Mouse (Mus musculus) hindbrain, embryonic 15.5 days (tissue): Measurements from ENCODE around the gene Tmem174. TPM values are rescaled to one million over a fixed set of nuclear protein-coding genes. Genes with fewer than 3 reads are reported as not detected.

ENCODE experiments used
- ATAC-seq: fragments of 200-750 bp; cut with Nextera tagmentation; 2 replicates; pipeline ENCODE4 v1.8.0; 2017; ENCODE audit warnings: low read depth, moderate number of reproducible peaks, moderate TSS enrichment; ENCODE audit not compliant: low FRiP score
- H3K27ac ChIP-seq: fragments of 300-500 bp; sonication (generic); replicated peaks from 2 replicates; pipeline ENCODE4 v1.5.1; 2015; ENCODE audit warnings: mild to moderate bottlenecking, inconsistent platforms
- H3K27me3 ChIP-seq: fragments of 300-500 bp; sonication (generic); 2 replicates; pipeline ENCODE4 v1.6.1; 2015; ENCODE audit warnings: control low read depth, inconsistent platforms
- H3K36me3 ChIP-seq: fragments of 300-500 bp; sonication (generic); 2 replicates; pipeline ENCODE4 v1.6.1; 2015; ENCODE audit warnings: control low read depth, inconsistent platforms
- H3K4me1 ChIP-seq: fragments of 300-500 bp; sonication (generic); replicated peaks from 2 replicates; pipeline ENCODE4 v1.6.1; 2015; ENCODE audit warnings: control low read depth, inconsistent platforms
- H3K4me2 ChIP-seq: fragments of 300-500 bp; sonication (generic); 2 replicates; pipeline ENCODE4 v1.6.1; 2015; ENCODE audit warnings: moderate library complexity, mild to moderate bottlenecking, inconsistent platforms
- H3K4me3 ChIP-seq: fragments of 300-500 bp; sonication (generic); 2 replicates; pipeline ENCODE4 v1.5.1; 2015; ENCODE audit warnings: mild to moderate bottlenecking, inconsistent platforms
- H3K9ac ChIP-seq: fragments of 300-500 bp; sonication (generic); 2 replicates; pipeline ENCODE4 v1.6.1; 2015; ENCODE audit warnings: inconsistent platforms
- H3K9me3 ChIP-seq: fragments of 300-500 bp; sonication (generic); 2 replicates; pipeline ENCODE4 v1.6.1; 2016; ENCODE audit warnings: control low read depth, inconsistent platforms
- WGBS: fragments of 180-500 bp; shearing (Covaris S2); methylation state at CpG from one replicate; pipeline ENCODE4 v1.1.7; 2015; 5-methylcytosine and 5-hydroxymethylcytosine counted together
- polyA plus RNA-seq: library from polyadenylated mRNA; unstranded; fragments of >200 nt; fragmentation: Nextera tagmentation; extraction: Ambion mirVana; gene quantifications from 2 replicates; pipeline ENCODE4 v1.2.1, GENCODE M21; 2015

The Tmem174 gene
- polyA plus RNA-seq, 1 experiment from 2014 or later = not detected

GRCm38 (mm10) chr13:98655346-98655745 is 18.1 kb upstream of the Tmem174 start:
- Histone ChIP-seq H3K4me2 (no peak overlapping the region), H3K9ac (no peak overlapping the region), H3K27ac (no peak overlapping the region), H3K27me3 (no peaks in the 10 kb centered on the region), H3K9me3 (no peaks in the 10 kb centered on the region), H3K36me3 (no peaks in the 10 kb centered on the region), H3K4me1 (peaks cover 11% of the 10 kb centered on the region), H3K4me3 (no peak overlapping the region)
- ATAC-seq = no peak
- WGBS = 80% methylated on average over 4 of the region's 4 CpGs

- no peak overlapping the region; the same call in 1 of the 2 replicates for H3K27ac ChIP-seq
- no peak overlapping the region for H3K4me2 ChIP-seq
- peak; percentile 68 for ATAC-seq
- no peaks in the 10 kb centered on the region for H3K27me3 ChIP-seq
- H3K9ac ChIP-seq = no peak overlapping the region
- 63% methylated on average over 10 of the region's 10 CpGs for WGBS
- peaks cover 11% of the 10 kb centered on the region for H3K4me1 ChIP-seq
- H3K9me3 ChIP-seq = no peaks in the 10 kb centered on the region
- H3K36me3 ChIP-seq = no peaks in the 10 kb centered on the region
- H3K4me3 ChIP-seq = no peak overlapping the region
These were observed 17.1 kb upstream of the Tmem174 start for GRCm38 (mm10) chr13:98654129-98654939.

- no peaks in the 10 kb centered on the region for H3K36me3 ChIP-seq
- H3K4me1 ChIP-seq = peaks cover 11% of the 10 kb centered on the region
- ATAC-seq = no peak
- no peak overlapping the region for H3K4me2 ChIP-seq
- no peaks in the 10 kb centered on the region for H3K9me3 ChIP-seq
- WGBS = 78% methylated on average over 2 of the region's 2 CpGs
- H3K27ac ChIP-seq = no peak overlapping the region
- no peaks in the 10 kb centered on the region for H3K27me3 ChIP-seq
- no peak overlapping the region for H3K9ac ChIP-seq
- no peak overlapping the region for H3K4me3 ChIP-seq
These were observed 15.0 kb upstream of the Tmem174 start for GRCm38 (mm10) chr13:98652194-98652593.

GRCm38 (mm10) chr13:98651228-98651977 is 14.2 kb upstream of the Tmem174 start:
- H3K27ac ChIP-seq = no peak overlapping the region
- ATAC-seq = no peak
- no peaks in the 10 kb centered on the region for H3K27me3 ChIP-seq
- peaks cover 9% of the 10 kb centered on the region for H3K4me1 ChIP-seq
- H3K4me2 ChIP-seq = no peak overlapping the region
- no peak overlapping the region for H3K4me3 ChIP-seq
- no peaks in the 10 kb centered on the region for H3K9me3 ChIP-seq
- 69% methylated on average over 17 of the region's 17 CpGs for WGBS
- H3K36me3 ChIP-seq = no peaks in the 10 kb centered on the region
- no peak overlapping the region for H3K9ac ChIP-seq

GRCm38 (mm10) chr13:98647775-98648568 is 10.8 kb upstream of the Tmem174 start:
- H3K9me3 ChIP-seq = no peaks in the 10 kb centered on the region
- 90% methylated on average over 22 of the region's 22 CpGs for WGBS
- H3K4me1 ChIP-seq = no peaks in the 10 kb centered on the region
- no peak overlapping the region for H3K27ac ChIP-seq
- no peak overlapping the region for H3K9ac ChIP-seq
- no peaks in the 10 kb centered on the region for H3K27me3 ChIP-seq
- H3K4me3 ChIP-seq = no peak overlapping the region
- H3K4me2 ChIP-seq = no peak overlapping the region
- H3K36me3 ChIP-seq = no peaks in the 10 kb centered on the region
- ATAC-seq = no peak

- 92% methylated on average over 5 of the region's 5 CpGs for WGBS
- H3K36me3 ChIP-seq = no peaks in the 10 kb centered on the region
- no peak overlapping the region for H3K27ac ChIP-seq
- no peaks in the 10 kb centered on the region for H3K4me1 ChIP-seq
- no peaks in the 10 kb centered on the region for H3K9me3 ChIP-seq
- H3K4me2 ChIP-seq = no peak overlapping the region
- ATAC-seq = no peak
- no peak overlapping the region for H3K4me3 ChIP-seq
- no peak overlapping the region for H3K9ac ChIP-seq
- no peaks in the 10 kb centered on the region for H3K27me3 ChIP-seq
These were observed 1.4 kb upstream of the Tmem174 start for GRCm38 (mm10) chr13:98638507-98639166.

- H3K4me1 ChIP-seq = no peaks in the 10 kb centered on the region
- no peaks in the 10 kb centered on the region for H3K27me3 ChIP-seq
- no peak overlapping the region for H3K27ac ChIP-seq
- H3K9ac ChIP-seq = no peak overlapping the region
- H3K9me3 ChIP-seq = no peaks in the 10 kb centered on the region
- no peak overlapping the region for H3K4me3 ChIP-seq
- H3K4me2 ChIP-seq = no peak overlapping the region
- H3K36me3 ChIP-seq = no peaks in the 10 kb centered on the region
- WGBS = 71% methylated on average over 18 of the region's 18 CpGs
- ATAC-seq = no peak
These were observed 639 bp downstream of the Tmem174 start for GRCm38 (mm10) chr13:98636571-98636970.

- ATAC-seq = no peak
- Histone ChIP-seq H3K4me2 (no peak overlapping the region), H3K36me3 (no peaks in the 10 kb centered on the region), H3K9me3 (no peaks in the 10 kb centered on the region), H3K27me3 (no peaks in the 10 kb centered on the region), H3K4me1 (no peaks in the 10 kb centered on the region), H3K4me3 (no peak overlapping the region), H3K27ac (no peak overlapping the region), H3K9ac (no peak overlapping the region)
- 64% methylated on average over 6 of the region's 6 CpGs for WGBS
These were observed 3.3 kb downstream of the Tmem174 start for GRCm38 (mm10) chr13:98633641-98634484.

- H3K9ac ChIP-seq = no peak overlapping the region
- no peak overlapping the region for H3K27ac ChIP-seq
- no peaks in the 10 kb centered on the region for H3K9me3 ChIP-seq
- 81% methylated on average over 9 of the region's 9 CpGs for WGBS
- no peaks in the 10 kb centered on the region for H3K36me3 ChIP-seq
- ATAC-seq = no peak
- H3K4me3 ChIP-seq = no peak overlapping the region
- no peak overlapping the region for H3K4me2 ChIP-seq
- no peaks in the 10 kb centered on the region for H3K4me1 ChIP-seq
- no peaks in the 10 kb centered on the region for H3K27me3 ChIP-seq
These were observed 4.8 kb downstream of the Tmem174 start for GRCm38 (mm10) chr13:98632306-98632942.

- Histone ChIP-seq H3K27me3 (no peaks in the 10 kb centered on the region), H3K36me3 (no peaks in the 10 kb centered on the region), H3K4me2 (no peak overlapping the region), H3K27ac (no peak overlapping the region), H3K4me1 (no peaks in the 10 kb centered on the region), H3K9me3 (no peaks in the 10 kb centered on the region), H3K4me3 (no peak overlapping the region), H3K9ac (no peak overlapping the region)
- no peak for ATAC-seq
- WGBS = 51% methylated on average over 20 of the region's 20 CpGs
These were observed 5.9 kb downstream of the Tmem174 start for GRCm38 (mm10) chr13:98631105-98631838.
